Mouse (Mus musculus): ENCODE measurements at regions not wholly inside any gene's neighbourhood (a gene's known extent, or its start where the extent isn't known, plus 50 kb on each side); places are given as distances from the start of the nearest gene placed in this dataset.

DNA sequence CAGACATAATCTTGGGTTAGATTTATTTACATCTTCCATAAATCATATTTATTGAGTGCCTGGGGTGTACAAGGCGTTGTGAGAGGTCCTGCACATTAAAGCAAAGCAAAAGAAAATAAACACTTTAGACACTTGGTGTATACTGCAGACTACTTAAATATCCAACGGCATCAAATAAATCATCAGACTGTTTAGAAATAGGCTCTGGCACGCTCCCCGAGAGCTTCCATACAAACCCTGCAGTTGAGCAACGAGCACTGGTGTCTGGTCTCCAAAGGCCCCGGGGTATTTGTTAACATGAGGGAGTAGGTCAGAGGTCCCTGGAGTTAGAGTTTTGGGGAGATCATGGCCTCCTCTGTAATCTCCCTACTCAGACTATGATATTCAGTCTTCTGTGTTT, 244.9 kb downstream of the Maf start:
- no peak for TF ChIP-seq POLR2A (IDR thresholded peaks at IDR 0.05; ENCODE audit: control insufficient read depth, low read depth, low read length)
- TF ChIP-seq CTCF (IDR thresholded peaks at IDR 0.05; ENCODE audit: control insufficient read depth, insufficient read depth, insufficient replicate concordance, low read depth, low read length): no peak

Measured in testis, adult 2 months (tissue).